Mouse (Mus musculus) gastrocnemius, adult 18-20 months (tissue): ENCODE measurements around the gene Tlcd2. TPM values are rescaled to one million over a fixed set of nuclear protein-coding genes. Genes with fewer than 3 reads are reported as not detected.

Source experiments
- DNase-seq: peaks from one replicate; pipeline ENCODE4 v3.0.0; 2021; ENCODE audit warnings: low spot score
- long read RNA-seq, 2 experiments: library from polyadenylated mRNA; stranded (forward); transcript quantifications; one replicate each; pipeline ENCODE4 v2.0.0; 2021
- total RNA-seq, 2 experiments: library from RNA; stranded (reverse); gene quantifications; 2 replicates each; pipeline ENCODE4 v1.2.3; 2021

Tlcd2 gene
- 1 to 10 TPM; 2.6 to 2.9 TPM for total RNA-seq
- long read RNA-seq, experiment 1: 0 reads
- long read RNA-seq, experiment 2: 0 reads

- peak; percentile 100 for DNase-seq
These were observed at the start of gene Tlcd2 for GRCm38 (mm10) chr11:75460844-75461742. Tlcd2 (plus strand) TSS chr11:75461715.

DNA sequence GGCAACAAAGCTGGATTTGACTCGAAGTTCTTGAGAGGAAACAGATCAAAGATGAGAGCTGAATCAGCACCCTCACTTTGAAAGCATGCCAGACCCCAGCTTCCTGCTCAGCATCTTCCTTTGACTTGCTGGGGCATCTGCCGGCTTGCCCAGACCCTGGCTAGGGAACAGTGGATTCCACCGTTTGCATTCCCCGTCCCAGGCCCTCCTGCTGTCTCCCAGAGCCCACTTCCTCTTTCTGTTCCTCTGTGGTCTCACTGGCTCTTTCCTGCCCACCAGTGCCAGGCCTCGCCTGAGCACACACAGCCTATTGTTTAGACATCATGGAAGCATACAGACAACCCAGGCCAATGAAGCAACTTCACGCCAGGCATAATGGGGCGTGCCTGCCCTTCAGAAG, 46.4 kb upstream of the Tlcd2 start:
- DNase-seq: no peak

DNA sequence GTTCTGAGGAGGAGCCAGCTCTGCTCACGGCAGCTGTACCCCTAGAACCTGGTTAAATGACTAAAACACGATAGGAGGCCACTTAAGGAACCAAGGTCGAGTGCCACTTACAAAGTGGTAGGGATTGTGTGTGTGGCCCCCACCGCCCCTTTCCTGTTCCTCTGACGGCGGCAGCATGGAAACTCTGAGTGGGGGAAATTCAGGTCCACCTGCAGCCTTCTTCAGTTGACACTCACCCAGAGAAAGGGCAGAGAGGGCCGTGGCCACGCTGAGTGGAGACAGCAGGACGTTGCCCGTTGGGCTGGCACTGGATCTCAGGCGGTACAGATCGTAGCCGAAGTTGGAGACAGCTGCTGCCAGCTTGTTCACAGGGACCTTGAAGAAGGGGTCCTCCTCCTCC, 45.5 kb upstream of the Tlcd2 start:
- no peak for DNase-seq

DNA sequence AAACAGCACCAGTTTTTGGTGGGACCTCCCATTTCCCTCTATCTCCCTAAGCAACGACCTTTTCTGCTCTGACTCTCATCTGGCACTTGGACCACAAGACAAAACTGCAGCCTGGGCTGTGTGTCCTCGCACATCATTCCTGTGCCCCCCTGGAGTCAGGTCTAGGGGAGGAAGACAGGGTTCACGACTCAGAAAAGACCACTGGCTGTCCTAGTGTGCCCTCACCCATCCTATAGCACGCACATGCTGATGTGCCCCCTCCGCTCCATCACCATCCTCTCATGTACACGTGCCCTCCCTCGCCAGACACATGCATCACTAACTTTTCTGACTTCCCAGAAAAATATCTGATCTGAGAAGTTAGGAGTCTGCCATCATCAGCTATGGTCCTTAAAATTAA, 41.5 kb upstream of the Tlcd2 start:
- no peak for DNase-seq

GRCm38 (mm10) chr11:75420810-75421374, 40.6 kb upstream of the Tlcd2 start:
- DNase-seq: no peak

- peak; percentile 48 for DNase-seq
These were observed 40.0 kb upstream of the Tlcd2 start for GRCm38 (mm10) chr11:75421375-75422012.

GRCm38 (mm10) chr11:75422013-75422792, 39.3 kb upstream of the Tlcd2 start, which contains the start of gene Serpinf1:
Serpinf1 (minus strand) TSS chr11:75422701.
- no peak for DNase-seq

DNA sequence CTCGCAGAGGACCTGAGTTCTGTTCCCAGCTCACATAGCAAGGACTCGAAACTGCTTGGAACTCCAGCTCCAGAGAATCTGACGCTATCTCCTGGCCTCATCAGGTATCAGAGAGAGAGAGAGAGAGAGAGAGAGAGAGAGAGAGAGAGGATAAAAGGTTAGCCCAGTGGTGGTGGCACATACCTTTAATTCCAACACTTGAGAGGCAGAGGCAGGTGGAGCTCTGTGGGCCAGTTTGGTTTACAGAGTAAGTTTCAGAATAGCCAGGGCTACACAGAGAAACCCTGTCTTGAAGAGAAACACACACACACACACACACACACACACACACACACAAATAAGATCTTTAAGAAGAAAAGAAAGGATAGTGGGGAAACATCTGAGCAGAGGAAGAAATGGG, 38.4 kb upstream of the Tlcd2 start:
- no peak for DNase-seq

- no peak for DNase-seq
These were observed 37.5 kb upstream of the Tlcd2 start for GRCm38 (mm10) chr11:75424033-75424432.

DNA sequence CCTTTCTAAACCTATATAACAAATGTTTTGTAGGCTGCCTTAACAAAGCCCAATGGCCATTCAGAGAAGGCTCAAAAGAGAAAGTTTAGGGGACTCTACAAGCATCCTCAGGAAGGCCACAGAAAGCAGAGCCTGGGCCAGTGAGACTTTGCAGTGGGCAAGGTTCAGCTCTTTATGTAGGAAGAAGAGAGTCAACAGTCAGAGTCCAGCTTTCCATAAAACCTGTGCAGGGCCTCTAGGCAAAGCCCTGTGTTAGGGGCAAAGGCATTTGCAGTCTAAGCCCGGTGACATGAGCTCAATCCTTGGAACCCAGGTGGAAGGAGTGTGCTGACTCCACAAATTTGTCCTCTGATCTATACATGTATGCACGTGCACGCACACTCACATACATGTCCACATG, 37.1 kb upstream of the Tlcd2 start:
- DNase-seq: no peak

DNA sequence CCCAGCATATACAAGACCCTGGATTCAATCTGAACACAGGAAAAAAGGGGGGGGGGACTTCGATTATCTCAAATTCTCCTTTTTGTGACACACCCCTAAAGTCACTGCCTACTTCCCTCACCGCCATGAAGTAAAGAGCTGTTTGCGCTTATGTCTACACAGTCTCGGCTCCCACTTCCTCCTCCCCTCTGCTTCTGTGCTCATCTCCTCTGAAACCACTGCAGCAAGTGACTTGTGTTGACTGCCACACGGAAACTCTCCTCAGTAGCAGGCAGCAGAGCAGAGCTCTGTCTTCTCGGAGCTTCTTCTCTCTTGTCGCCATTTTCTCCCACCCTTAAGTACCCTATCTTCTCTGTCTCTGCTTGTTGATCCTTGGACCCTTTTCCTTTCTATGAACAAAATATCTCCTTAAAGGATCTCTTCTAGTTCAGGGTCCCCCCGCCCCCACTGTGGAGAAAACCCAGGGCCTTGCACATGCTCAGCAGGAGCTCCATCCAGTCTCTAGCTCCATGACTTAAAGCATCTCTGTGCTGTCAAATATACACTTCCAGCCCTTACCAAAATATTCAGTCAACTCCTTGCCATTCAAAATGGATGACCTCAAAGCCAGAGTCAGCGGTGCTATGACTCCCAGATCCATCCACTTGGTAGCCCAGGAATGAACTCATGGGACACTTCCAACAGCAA, 32.4 kb upstream of the Tlcd2 start:
- no peak for DNase-seq

- peak; percentile 86 for DNase-seq
These were observed 30.2 kb upstream of the Tlcd2 start for GRCm38 (mm10) chr11:75431307-75431706.

DNA sequence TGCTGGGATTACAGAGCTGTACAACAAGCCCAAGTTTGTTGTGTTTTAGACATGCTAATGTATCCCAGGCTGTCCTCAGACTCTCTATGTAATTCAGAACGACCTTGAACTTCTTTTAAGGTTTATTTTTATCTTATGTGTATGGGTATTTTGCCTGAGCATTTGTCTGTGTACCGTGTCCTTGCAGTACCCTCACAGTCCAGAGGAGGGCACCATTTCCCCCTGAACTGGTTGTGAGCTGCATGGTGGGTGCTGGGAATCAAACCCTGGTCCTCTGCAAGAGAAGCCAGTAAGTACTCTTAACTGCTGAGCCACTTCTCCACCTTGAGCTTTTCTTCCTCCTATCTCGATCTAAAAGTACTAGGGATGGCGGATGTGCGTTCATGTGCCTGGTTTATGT, 27.4 kb upstream of the Tlcd2 start:
- DNase-seq: no peak

GRCm38 (mm10) chr11:75438194-75438593, 23.3 kb upstream of the Tlcd2 start:
- DNase-seq: no peak

GRCm38 (mm10) chr11:75438804-75439203, 22.7 kb upstream of the Tlcd2 start:
- no peak for DNase-seq

- no peak for DNase-seq
These were observed 22.2 kb upstream of the Tlcd2 start, which contains the start of gene Serpinf2 for GRCm38 (mm10) chr11:75439363-75439762. Serpinf2 (minus strand) TSS chr11:75439591.

DNA sequence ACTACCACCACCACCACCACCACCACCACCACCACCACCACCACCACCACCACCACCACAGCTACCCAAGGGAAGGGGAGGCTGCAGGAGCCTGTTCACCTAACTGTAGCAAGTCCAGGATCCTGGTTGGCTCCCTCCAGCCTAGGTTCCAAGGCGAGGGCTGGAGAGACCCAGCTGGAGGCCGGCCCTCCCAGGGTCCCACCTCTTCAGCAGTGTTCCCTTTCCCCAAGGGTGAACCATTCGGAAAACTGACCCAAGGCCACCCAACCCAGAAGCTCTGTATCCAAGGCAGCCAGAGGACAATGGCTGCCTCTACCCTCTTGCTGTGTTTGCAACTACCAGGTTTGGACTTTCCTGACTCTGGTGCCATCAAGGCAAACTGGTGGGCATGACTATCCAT, 21.6 kb upstream of the Tlcd2 start:
- DNase-seq: no peak

GRCm38 (mm10) chr11:75441034-75441433, 20.5 kb upstream of the Tlcd2 start:
- DNase-seq: no peak

- DNase-seq: no peak
These were observed 19.9 kb upstream of the Tlcd2 start for GRCm38 (mm10) chr11:75441601-75442000.

GRCm38 (mm10) chr11:75443711-75444110, 17.8 kb upstream of the Tlcd2 start:
- DNase-seq: no peak

- DNase-seq: no peak
These were observed 12.9 kb upstream of the Tlcd2 start for GRCm38 (mm10) chr11:75448575-75448974.
